Mouse (Mus musculus) embryonic facial prominence, embryonic 10.5 days (tissue): ENCODE results near the gene Pogz. TPM values are rescaled to one million over a fixed set of nuclear protein-coding genes. Genes with fewer than 3 reads are reported as not detected.
"Not testable (repeated sequence)": the region's sequence is repeated elsewhere in the genome, so short reads cannot be mapped to it uniquely, and the experiment has no call there.

Experiments
- DNase-seq: peaks from one replicate; pipeline ENCODE4 v3.0.0-alpha.2; 2017; ENCODE audit warnings: low spot score
- H3K27ac ChIP-seq: fragments of 300-500 bp; sonication (generic); replicated peaks from 2 replicates; pipeline ENCODE4 v1.5.1; 2016; ENCODE audit warnings: mild to moderate bottlenecking
- H3K27me3 ChIP-seq: fragments of 300-500 bp; sonication (generic); replicated peaks from 2 replicates; pipeline ENCODE4 v1.6.1; 2016; ENCODE audit warnings: low read depth, mild to moderate bottlenecking; ENCODE audit not compliant: poor library complexity, severe bottlenecking
- H3K36me3 ChIP-seq: fragments of 300-500 bp; sonication (generic); replicated peaks from 2 replicates; pipeline ENCODE4 v1.6.1; 2016; ENCODE audit warnings: mild to moderate bottlenecking, moderate library complexity
- H3K4me1 ChIP-seq: fragments of 300-500 bp; sonication (generic); 2 replicates; pipeline ENCODE4 v1.6.1; 2016
- H3K4me3 ChIP-seq: fragments of 300-500 bp; sonication (generic); 2 replicates; pipeline ENCODE4 v1.5.1; 2016; ENCODE audit warnings: mild to moderate bottlenecking, moderate library complexity
- H3K9me3 ChIP-seq: fragments of 300-500 bp; sonication (generic); 2 replicates; pipeline ENCODE4 v1.6.1; 2016; ENCODE audit warnings: mild to moderate bottlenecking
- WGBS: fragments of 180-500 bp; shearing (Covaris S2); methylation state at CpG from one replicate; pipeline ENCODE4 v1.1.7; 2016; 5-methylcytosine and 5-hydroxymethylcytosine counted together
- polyA plus RNA-seq: library from polyadenylated mRNA; unstranded; fragments of >200 nt; fragmentation: Nextera tagmentation; extraction: Ambion mirVana; gene quantifications from 2 replicates; pipeline ENCODE4 v1.2.1, GENCODE M21; 2016

Gene Pogz
- polyA plus RNA-seq, 1 experiment from 2014 or later, result 18.5 TPM

- H3K4me3 ChIP-seq, H3K9me3 ChIP-seq, H3K36me3 ChIP-seq, H3K4me1 ChIP-seq, H3K27me3 ChIP-seq, DNase-seq, H3K27ac ChIP-seq: not testable (repeated sequence)
- 51% methylated on average over 4 of the region's 4 CpGs for WGBS
Measured at GRCm38 (mm10) chr3:94926301-94926736, 89.0 kb downstream of the Pogz start.

GRCm38 (mm10) chr3:94928979-94929378, 91.6 kb downstream of the Pogz start:
- WGBS, result 87% methylated on average over 4 of the region's 4 CpGs
- H3K4me3 ChIP-seq, DNase-seq, H3K9me3 ChIP-seq, H3K36me3 ChIP-seq, H3K27ac ChIP-seq, H3K27me3 ChIP-seq: not testable (repeated sequence)
- H3K4me1 ChIP-seq, result peaks cover 23% of the 10 kb centered on the region

GRCm38 (mm10) chr3:94930386-94931266, 93.3 kb downstream of the Pogz start:
- not testable (repeated sequence) for H3K27me3 ChIP-seq, H3K36me3 ChIP-seq, H3K9me3 ChIP-seq, H3K27ac ChIP-seq, H3K4me3 ChIP-seq, DNase-seq
- 40% methylated on average over 7 of the region's 7 CpGs for WGBS
- H3K4me1 ChIP-seq, result peaks cover 23% of the 10 kb centered on the region

GRCm38 (mm10) chr3:94931427-94932082, 94.2 kb downstream of the Pogz start:
- not testable (repeated sequence) for H3K4me3 ChIP-seq, H3K27me3 ChIP-seq, H3K36me3 ChIP-seq, H3K27ac ChIP-seq, DNase-seq, H3K9me3 ChIP-seq
- peaks cover 23% of the 10 kb centered on the region for H3K4me1 ChIP-seq
- WGBS, result 72% methylated on average over 10 of the region's 10 CpGs

Other genes starting within 250 kb of the Pogz start
- gene Gm10972, start 194.5 kb upstream of the Pogz start, polyA plus RNA-seq, result not detected in 2 replicates
- 4.2 and 4.7 TPM in 2 replicates for gene Tuft1, start 178.7 kb upstream of the Pogz start, polyA plus RNA-seq
- not detected in 2 replicates for gene Selenbp2, start 144.0 kb upstream of the Pogz start, polyA plus RNA-seq
- gene Cgn, start 51.1 kb upstream of the Pogz start, polyA plus RNA-seq, result 10.7 and 10.8 TPM in 2 replicates
- 336 and 337 TPM in 2 replicates for gene Psmb4, start 49.4 kb downstream of the Pogz start, polyA plus RNA-seq
- gene Selenbp1, start 95.5 kb downstream of the Pogz start, polyA plus RNA-seq, result 6.4 and 7.7 TPM in 2 replicates
- gene Rfx5, start 116.5 kb downstream of the Pogz start, polyA plus RNA-seq, result 6.9 and 7.0 TPM in 2 replicates
- 23.8 and 24.4 TPM in 2 replicates for gene Pi4kb, start 137.2 kb downstream of the Pogz start, polyA plus RNA-seq
- gene Zfp687, start 177.9 kb downstream of the Pogz start, polyA plus RNA-seq, result 34.9 and 36.9 TPM in 2 replicates
- gene Psmd4, start 205.0 kb downstream of the Pogz start, polyA plus RNA-seq, result 349 and 357 TPM in 2 replicates